Mouse (Mus musculus) stomach, postnatal 0 days (tissue): ENCODE measurements around the gene Gucy1b1.

ENCODE experiments used
- CTCF ChIP-seq: IDR thresholded peaks from 2 replicates; pipeline ENCODE4 v1.5.1; 2016; ENCODE audit warnings: antibody characterized with exemption, low read depth, mild to moderate bottlenecking, moderate library complexity
- EP300 ChIP-seq: optimal IDR thresholded peaks from 2 replicates; pipeline ENCODE3; 2016; ENCODE audit warnings: antibody characterized with exemption

- no peak for TF ChIP-seq CTCF
- no peak for TF ChIP-seq EP300
Measured at GRCm38 (mm10) chr3:81990531-81990930, 84.0 kb downstream of the Gucy1b1 start.
